Mouse (Mus musculus): Measurements from ENCODE around the gene Tlk2.
A peak's percentile ranks its signal among the peaks of the same experiment; 100 is the strongest.

The Tlk2 gene

DNA sequence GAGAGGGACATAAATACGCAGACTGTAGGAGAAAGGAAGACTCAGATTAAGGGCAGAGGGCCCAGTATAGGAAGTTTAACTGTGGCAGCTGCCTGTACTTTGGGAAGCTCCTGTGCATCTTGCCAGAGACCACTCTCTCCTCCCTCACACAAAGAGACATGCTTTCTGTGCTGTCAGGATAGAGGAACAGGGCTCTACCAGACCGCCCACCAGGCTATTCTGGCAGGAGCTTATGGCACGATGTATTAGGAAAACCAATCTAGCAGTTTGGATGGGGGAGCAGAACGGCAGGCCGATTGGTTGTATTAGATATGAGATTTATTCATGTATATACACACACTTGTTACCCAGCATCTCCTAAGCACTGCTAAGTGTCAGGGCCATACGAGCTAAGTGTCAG is 139.2 kb downstream of the Tlk2 start:
- DNase-seq, result no peak

DNA sequence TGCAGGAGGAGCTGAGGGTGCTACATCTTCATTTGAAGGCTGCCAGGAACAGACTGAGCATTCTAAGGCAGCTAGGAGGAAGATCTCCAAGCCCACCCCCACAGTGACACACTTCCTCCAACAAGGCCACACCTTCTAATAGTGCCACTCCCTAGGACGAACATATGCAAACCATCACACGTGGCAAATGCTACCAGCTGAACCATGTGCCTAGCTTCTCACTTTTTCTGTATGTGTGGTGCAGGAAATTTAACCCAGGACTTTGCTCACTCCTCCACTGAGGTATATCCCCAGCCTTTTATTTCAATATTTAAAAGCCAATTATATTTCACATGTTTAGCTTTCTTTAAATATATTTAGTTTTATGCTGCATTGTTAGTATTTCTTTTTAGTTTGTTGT is 142.5 kb downstream of the Tlk2 start:
- no peak for DNase-seq

DNA sequence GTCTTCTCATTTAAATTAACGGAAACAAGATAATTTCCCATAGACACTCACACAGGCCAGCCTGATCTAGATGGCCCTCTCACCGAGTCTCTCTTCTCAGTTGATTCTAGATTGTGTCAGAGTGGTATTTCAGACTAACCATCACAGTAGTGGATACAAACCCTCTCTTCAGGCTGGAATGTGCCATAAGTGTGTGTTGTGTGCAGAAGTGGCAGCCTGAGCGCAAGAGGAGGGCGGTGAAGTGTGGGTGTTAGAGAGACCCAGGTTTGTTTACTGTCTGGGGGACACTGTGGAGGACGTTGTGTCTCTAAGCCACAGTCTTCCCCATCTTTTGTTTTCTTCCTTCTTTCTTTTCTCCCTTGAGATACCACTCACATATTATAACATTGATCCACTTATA is 144.9 kb downstream of the Tlk2 start:
- no peak for DNase-seq

DNA sequence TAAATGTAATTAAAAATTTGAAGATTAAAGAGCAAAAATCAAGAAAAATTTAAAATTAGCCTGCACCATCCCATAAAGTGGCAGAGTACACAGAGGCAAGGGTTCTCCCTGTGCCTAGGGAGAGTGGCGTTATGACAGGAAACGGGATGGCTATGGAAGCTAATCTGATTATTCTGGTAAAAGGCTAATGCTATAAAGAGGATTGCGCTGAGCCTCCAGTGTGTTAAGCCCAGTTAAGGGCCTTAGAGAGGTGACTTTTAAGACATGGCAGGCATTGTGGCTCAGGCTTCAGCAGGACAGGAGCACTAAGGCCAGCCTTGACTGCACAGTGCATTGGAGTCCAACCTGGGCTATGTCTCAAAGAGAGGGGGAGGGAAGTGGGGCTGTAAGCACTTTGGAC is 148.5 kb downstream of the Tlk2 start:
- no peak for DNase-seq

DNA sequence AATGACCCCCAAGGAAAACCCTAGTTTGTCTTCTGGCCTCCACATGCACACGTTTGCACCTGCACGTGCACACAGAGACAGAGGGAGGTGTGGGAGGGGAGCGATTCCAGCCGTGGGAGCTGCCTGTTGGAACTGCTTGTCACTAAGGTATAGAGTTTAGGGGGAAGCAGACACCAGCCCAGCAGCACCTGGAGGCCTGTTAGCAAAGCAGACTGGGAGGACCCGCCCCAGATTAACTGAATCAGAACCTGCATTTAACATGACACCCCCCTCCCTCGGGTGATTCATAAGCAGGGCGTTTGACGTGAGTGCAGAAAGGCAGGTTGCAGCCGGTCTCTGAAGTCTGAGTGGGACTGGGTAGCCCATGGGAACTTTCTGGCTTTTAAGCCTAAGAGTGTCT is 151.4 kb downstream of the Tlk2 start:
- no peak for DNase-seq

DNA sequence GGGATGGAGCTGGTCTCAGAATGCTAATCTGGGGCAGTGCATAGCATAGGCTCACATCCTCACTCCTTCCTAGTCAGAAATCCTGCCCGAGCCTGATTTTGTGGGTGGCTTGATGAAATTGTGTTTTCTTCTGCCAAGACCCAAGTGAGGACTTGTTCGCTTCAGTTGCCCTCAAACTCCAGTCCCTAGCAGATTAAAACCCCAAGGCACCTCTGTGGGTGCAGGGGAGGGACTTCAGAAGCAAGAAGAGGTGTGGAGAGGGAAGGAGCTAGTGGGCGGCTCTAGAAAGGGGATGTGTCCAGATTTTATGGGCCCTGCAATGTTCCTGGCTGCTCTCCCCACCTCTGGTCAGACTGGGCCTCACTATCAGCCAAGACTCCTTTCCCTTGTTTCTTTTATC is 152.5 kb downstream of the Tlk2 start:
- DNase-seq, result no peak

DNA sequence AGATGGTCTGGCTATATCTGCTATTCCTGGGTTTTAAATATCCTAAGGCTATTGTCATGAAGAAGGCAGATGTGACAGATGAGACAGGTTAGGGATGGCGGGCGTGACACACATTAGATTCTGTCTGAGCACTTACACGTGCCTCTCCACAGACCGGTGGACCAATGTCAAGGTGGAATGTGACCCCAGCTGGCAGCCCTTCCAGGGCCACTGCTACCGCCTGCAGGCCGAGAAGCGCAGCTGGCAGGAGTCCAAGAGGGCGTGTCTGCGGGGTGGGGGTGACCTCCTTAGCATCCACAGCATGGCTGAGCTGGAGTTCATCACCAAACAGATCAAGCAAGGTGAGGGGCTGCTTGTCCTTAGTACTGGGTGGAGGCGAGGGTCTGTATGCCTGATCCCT is 153.1 kb downstream of the Tlk2 start:
- no peak for DNase-seq

DNA sequence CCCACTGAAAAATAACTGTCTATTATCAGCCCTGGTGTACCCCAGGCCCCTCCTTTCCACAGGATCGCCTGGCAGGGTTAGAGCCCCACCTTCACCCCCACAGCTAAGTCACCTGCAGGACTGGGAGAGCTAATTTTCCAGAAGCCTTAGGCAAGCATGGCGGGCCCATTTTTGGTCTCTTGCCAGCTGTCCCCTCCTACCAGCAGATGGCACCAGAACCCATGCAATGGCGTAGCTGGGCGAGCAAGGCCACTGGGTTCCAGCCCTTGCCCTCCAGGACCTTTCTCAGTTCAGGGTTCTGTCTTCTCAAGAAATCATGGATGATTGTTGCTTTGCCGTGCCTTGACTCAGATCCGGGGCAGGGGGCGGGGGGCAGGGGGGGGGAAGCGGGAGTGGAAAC is 153.9 kb downstream of the Tlk2 start:
- DNase-seq, result peak; percentile 57

Measured in thymus, postnatal 4 days (tissue).